Mouse (Mus musculus): ENCODE data around the gene Nat8. TPM values are rescaled to one million over a fixed set of nuclear protein-coding genes. Genes with fewer than 3 reads are reported as not detected.
A peak's percentile ranks its signal among the peaks of the same experiment; 100 is the strongest.
"Not testable (repeated sequence)": the region's sequence is repeated elsewhere in the genome, so short reads cannot be mapped to it uniquely, and the experiment has no call there.

The Nat8 gene
- polyA plus RNA-seq, 1 experiment from 2014 or later: not detected

DNA sequence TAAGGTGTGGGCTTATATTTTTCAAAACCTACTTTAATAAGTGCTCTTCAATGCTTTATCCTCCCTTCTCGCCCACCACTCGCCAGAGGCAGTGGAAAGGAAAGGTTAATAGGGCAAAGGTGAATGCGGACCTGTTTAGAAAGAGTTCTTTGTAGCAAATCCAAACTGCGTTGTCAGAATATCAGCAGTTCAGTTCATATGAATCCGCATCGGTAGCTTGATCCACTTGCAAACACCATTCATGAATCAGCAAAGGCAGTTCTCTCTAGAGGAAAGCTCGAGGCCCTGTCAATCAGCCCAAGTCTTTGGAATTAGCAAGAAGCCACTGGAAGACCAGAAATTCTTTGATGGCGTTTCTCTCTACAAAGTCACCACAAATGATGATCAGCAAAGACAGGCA is 6.8 kb upstream of the Nat8 start:
- Histone ChIP-seq H3K4me1 (ENCODE audit: insufficient read depth) (no peaks in the 10 kb centered on the region), H3K27me3 (ENCODE audit: insufficient read depth, low read length) (no peaks in the 10 kb centered on the region), H3K9ac (replicated peaks) (no peak overlapping the region), H3K27ac (ENCODE audit: low read depth) (no peak overlapping the region), H3K4me2 (ENCODE audit: low read depth, low read length) (no peak overlapping the region), H3K36me3 (replicated peaks; ENCODE audit: insufficient read depth, low read length) (no peaks in the 10 kb centered on the region), H3K9me3 (ENCODE audit: low read length) (no peaks in the 10 kb centered on the region), H3K4me3 (ENCODE audit: low read depth, low read length) (no peak overlapping the region)
- TF ChIP-seq EP300 (IDR thresholded peaks at IDR 0.05; ENCODE audit: low read depth): no peak
- no peak for TF ChIP-seq CTCF (IDR thresholded peaks at IDR 0.05; ENCODE audit: low read depth)
- WGBS (ENCODE audit: insufficient replicate concordance): 75% methylated on average over 8 of the region's 8 CpGs
- no peak for DNase-seq
- no peak for ATAC-seq

DNA sequence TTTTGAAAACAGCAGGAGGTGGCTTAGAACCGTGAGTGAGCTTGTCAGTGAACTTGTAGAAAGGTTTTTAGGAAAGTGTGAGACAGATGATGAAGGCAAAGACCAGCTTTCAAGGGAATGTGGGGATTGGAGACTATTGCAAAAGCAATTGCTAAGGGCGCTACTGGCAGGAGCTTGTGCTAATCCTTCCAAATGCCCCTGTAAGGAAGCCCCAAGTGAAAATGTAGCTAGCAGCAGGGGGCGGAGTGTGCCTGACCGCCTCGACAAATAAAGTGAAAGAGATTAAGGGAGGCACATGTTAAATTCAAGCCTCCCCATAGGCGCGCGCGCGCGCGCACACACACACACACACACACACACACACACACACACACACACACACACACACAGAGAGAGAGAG is 5.4 kb upstream of the Nat8 start:
- Histone ChIP-seq H3K27ac (ENCODE audit: low read depth) (0 out of 2 replicates have a peak overlapping the region, but pooled peaks have one; percentile 22), H3K4me2 (ENCODE audit: low read depth, low read length) (peak overlapping the region; percentile 40; the same call in 1 of the 2 replicates)
- peak; percentile 53 for DNase-seq
- ATAC-seq: peak; percentile 84
- not testable (repeated sequence) for H3K4me1 ChIP-seq (ENCODE audit: insufficient read depth); H3K9me3 ChIP-seq (ENCODE audit: low read length); H3K9ac ChIP-seq (replicated peaks); H3K4me3 ChIP-seq (ENCODE audit: low read depth, low read length); H3K27me3 ChIP-seq (ENCODE audit: insufficient read depth, low read length); H3K36me3 ChIP-seq (replicated peaks; ENCODE audit: insufficient read depth, low read length)
- TF ChIP-seq CTCF (IDR thresholded peaks at IDR 0.05; ENCODE audit: low read depth): peak; percentile 49
- 16% methylated on average over 12 of the region's 12 CpGs for WGBS (ENCODE audit: insufficient replicate concordance)

DNA sequence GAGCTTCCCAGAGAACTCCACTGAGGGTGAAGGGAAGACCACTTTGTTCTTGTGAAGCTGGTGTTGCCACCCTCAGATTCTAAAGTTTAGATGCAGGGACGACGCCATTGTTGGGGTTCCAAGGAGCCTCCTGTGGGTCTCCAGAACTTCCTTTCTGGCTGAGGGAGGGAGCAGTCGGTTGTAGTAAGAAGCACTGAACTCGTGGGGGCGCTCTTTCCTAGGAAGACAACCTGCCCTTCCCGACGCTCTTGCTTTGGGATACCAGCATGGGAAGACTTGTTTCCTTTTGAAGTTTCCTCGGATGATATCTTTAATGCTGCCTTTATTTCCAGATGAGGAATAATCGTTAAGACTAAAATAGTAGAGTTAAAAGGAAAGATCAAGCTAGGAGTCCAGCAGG is 4.9 kb upstream of the Nat8 start:
- H3K4me2 ChIP-seq (ENCODE audit: low read depth, low read length); H3K27me3 ChIP-seq (ENCODE audit: insufficient read depth, low read length); H3K4me1 ChIP-seq (ENCODE audit: insufficient read depth); H3K9ac ChIP-seq (replicated peaks); H3K36me3 ChIP-seq (replicated peaks; ENCODE audit: insufficient read depth, low read length); H3K4me3 ChIP-seq (ENCODE audit: low read depth, low read length); H3K9me3 ChIP-seq (ENCODE audit: low read length): not testable (repeated sequence)
- ATAC-seq (peak; percentile 70), DNase-seq (peak; percentile 64)
- 0 out of 2 replicates have a peak overlapping the region, but pooled peaks have one; percentile 22 for H3K27ac ChIP-seq (ENCODE audit: low read depth)
- TF ChIP-seq CTCF (IDR thresholded peaks at IDR 0.05; ENCODE audit: low read depth): peak; percentile 54
- 10% methylated on average over 7 of the region's 9 CpGs for WGBS (ENCODE audit: insufficient replicate concordance)

DNA sequence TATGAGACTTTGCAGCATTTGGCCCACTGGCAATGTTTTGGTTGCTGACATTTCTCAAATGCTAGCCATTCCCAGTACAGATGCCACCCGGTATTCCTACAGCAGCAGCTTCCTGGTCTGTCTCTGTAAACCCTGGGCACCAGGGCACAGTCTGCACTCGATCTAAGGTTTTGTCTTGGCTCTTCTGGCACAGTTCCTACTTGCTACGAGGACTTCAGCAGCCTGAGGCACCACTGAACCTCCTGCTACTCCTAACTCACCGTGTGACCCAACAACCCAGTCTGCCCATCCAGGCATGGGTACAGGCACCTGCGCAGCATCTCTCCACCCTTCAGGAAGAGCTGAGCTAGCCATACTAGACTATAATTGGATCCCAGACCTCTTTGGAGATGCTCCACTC is 4.2 kb upstream of the Nat8 start:
- not testable (repeated sequence) for H3K36me3 ChIP-seq (replicated peaks; ENCODE audit: insufficient read depth, low read length); H3K4me2 ChIP-seq (ENCODE audit: low read depth, low read length); DNase-seq; H3K4me1 ChIP-seq (ENCODE audit: insufficient read depth); ATAC-seq; H3K27me3 ChIP-seq (ENCODE audit: insufficient read depth, low read length); H3K27ac ChIP-seq (ENCODE audit: low read depth); H3K9me3 ChIP-seq (ENCODE audit: low read length); H3K9ac ChIP-seq (replicated peaks); H3K4me3 ChIP-seq (ENCODE audit: low read depth, low read length)
- whole genome bisulfite sequencing (ENCODE audit: insufficient replicate concordance): 82% methylated on average over 5 of the region's 5 CpGs

DNA sequence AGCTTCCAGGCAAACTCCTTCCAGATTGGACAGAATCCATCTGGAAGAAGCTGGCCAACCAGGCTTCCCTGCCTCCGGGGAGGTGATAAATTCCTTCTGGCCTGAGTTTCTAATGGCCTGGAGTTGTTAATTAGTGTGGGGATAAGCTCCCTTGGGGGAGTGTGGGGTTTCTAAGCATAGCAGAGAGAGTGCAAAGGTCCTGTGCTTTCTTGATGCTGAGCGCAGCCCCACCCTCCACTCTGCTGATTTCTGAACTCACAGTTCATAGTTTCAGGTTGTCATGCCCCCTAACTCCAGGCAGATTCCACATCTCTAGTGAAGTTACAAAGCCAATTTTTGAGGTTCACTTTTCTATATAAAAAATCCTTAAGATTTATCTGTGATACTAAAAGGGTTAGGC is 3.2 kb upstream of the Nat8 start:
- not testable (repeated sequence) for H3K9me3 ChIP-seq (ENCODE audit: low read length); H3K36me3 ChIP-seq (replicated peaks; ENCODE audit: insufficient read depth, low read length); H3K9ac ChIP-seq (replicated peaks); H3K4me1 ChIP-seq (ENCODE audit: insufficient read depth); H3K4me3 ChIP-seq (ENCODE audit: low read depth, low read length); H3K4me2 ChIP-seq (ENCODE audit: low read depth, low read length); DNase-seq; ATAC-seq; H3K27ac ChIP-seq (ENCODE audit: low read depth); H3K27me3 ChIP-seq (ENCODE audit: insufficient read depth, low read length)
- 65% methylated on average over 1 of the region's 2 CpGs for WGBS (ENCODE audit: insufficient replicate concordance)

DNA sequence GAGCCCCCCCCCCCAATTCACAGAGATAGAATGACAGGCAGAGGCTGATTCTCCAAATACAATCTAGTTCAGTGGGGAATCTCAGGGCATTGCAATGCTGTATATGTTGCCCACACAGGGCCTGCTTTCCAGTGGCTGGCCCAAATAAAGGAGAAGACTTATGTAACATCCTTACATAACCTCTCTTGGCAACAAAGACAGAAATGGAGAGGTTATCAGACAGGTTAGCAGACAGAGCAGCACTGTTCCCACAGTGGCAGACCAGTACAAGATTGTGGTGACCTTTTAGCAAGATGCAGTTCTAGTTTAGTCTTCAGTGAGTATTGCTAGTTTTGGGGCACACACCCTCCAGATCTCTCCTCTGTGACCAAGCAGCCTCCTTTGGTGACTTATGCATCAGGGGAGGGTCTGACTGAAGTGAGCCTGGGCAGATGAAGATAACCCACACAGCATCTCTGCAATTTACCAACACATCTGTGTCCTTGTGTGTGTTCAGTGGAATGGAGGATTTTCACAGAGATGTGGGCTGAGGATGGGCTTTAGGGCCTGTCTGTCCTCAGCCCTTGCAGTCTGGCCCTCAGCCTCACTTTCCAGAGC is 2.7 kb upstream of the Nat8 start:
- not testable (repeated sequence) for H3K9ac ChIP-seq (replicated peaks); H3K4me2 ChIP-seq (ENCODE audit: low read depth, low read length); H3K4me1 ChIP-seq (ENCODE audit: insufficient read depth); H3K36me3 ChIP-seq (replicated peaks; ENCODE audit: insufficient read depth, low read length); H3K4me3 ChIP-seq (ENCODE audit: low read depth, low read length); ATAC-seq; H3K9me3 ChIP-seq (ENCODE audit: low read length); H3K27ac ChIP-seq (ENCODE audit: low read depth); H3K27me3 ChIP-seq (ENCODE audit: insufficient read depth, low read length); DNase-seq

DNA sequence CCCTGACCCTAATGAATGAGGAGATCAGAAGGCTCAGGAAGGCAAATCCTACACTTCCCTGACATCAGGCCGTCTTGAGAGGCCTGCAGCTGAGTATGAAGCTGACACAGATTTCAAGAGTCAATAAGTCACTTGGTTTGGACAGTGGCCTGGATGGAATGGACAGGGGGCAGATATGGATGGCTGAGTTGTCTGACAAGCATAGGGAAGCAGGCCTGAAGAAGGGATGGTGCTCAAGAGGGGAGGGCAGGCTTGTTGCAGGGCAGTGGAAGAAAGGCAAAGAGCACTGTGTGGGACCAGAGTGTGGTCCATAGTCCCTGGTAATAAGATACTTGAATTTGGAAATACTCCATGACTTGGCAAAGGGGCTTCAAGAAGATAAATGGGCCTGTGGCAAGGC is 2.4 kb downstream of the Nat8 start:
- no peak for ATAC-seq
- no peak for DNase-seq
- TF ChIP-seq CTCF (IDR thresholded peaks at IDR 0.05; ENCODE audit: low read depth) (no peak), EP300 (IDR thresholded peaks at IDR 0.05; ENCODE audit: low read depth) (no peak)
- Histone ChIP-seq H3K4me1 (ENCODE audit: insufficient read depth) (no peaks in the 10 kb centered on the region), H3K4me2 (ENCODE audit: low read depth, low read length) (no peak overlapping the region), H3K27me3 (ENCODE audit: insufficient read depth, low read length) (no peaks in the 10 kb centered on the region), H3K4me3 (ENCODE audit: low read depth, low read length) (no peak overlapping the region), H3K27ac (ENCODE audit: low read depth) (no peak overlapping the region), H3K9me3 (ENCODE audit: low read length) (no peaks in the 10 kb centered on the region), H3K9ac (replicated peaks) (no peak overlapping the region), H3K36me3 (replicated peaks; ENCODE audit: insufficient read depth, low read length) (no peaks in the 10 kb centered on the region)
- 52% methylated on average over 1 of the region's 1 CpGs for WGBS (ENCODE audit: insufficient replicate concordance)
